Mouse (Mus musculus) forebrain, embryonic 12.5 days (tissue): ENCODE results near the gene Atg7. TPM values are rescaled to one million over a fixed set of nuclear protein-coding genes. Genes with fewer than 3 reads are reported as not detected.

Experiments used
- ATAC-seq: fragments of 200-750 bp; cut with Nextera tagmentation; 2 replicates; pipeline ENCODE4 v1.8.0; 2017; ENCODE audit warnings: moderate TSS enrichment; ENCODE audit not compliant: low FRiP score
- H3K27ac ChIP-seq: fragments of 300-500 bp; sonication (generic); 2 replicates; pipeline ENCODE4 v1.5.1; 2016; ENCODE audit warnings: mild to moderate bottlenecking
- H3K27me3 ChIP-seq: fragments of 300-500 bp; sonication (generic); 2 replicates; pipeline ENCODE4 v1.6.1; 2016; ENCODE audit warnings: mild to moderate bottlenecking
- H3K36me3 ChIP-seq: fragments of 300-500 bp; sonication (generic); replicated peaks from 2 replicates; pipeline ENCODE4 v1.6.1; 2016; ENCODE audit warnings: mild to moderate bottlenecking
- H3K4me1 ChIP-seq: fragments of 300-500 bp; sonication (generic); 2 replicates; pipeline ENCODE4 v1.6.1; 2016
- H3K4me2 ChIP-seq: fragments of 300-500 bp; sonication (generic); 2 replicates; pipeline ENCODE4 v1.6.1; 2016; ENCODE audit warnings: mild to moderate bottlenecking, moderate library complexity
- H3K4me3 ChIP-seq: fragments of 300-500 bp; sonication (generic); replicated peaks from 2 replicates; pipeline ENCODE4 v1.5.1; 2016; ENCODE audit warnings: mild to moderate bottlenecking
- H3K9ac ChIP-seq: fragments of 300-500 bp; sonication (generic); 2 replicates; pipeline ENCODE4 v1.6.1; 2016; ENCODE audit warnings: mild to moderate bottlenecking
- H3K9me3 ChIP-seq: fragments of 300-500 bp; sonication (generic); 2 replicates; pipeline ENCODE4 v1.6.1; 2016
- WGBS: fragments of 180-500 bp; shearing (Covaris S2); methylation state at CpG from one replicate; pipeline ENCODE4 v1.1.7; 2016; 5-methylcytosine and 5-hydroxymethylcytosine counted together
- polyA plus RNA-seq: library from polyadenylated mRNA; unstranded; fragments of >200 nt; fragmentation: Nextera tagmentation; extraction: Ambion mirVana; gene quantifications from 2 replicates; pipeline ENCODE4 v1.2.1, GENCODE M21; 2016

Gene Atg7
- polyA plus RNA-seq, 1 experiment from 2014 or later = 19.9 TPM

- Histone ChIP-seq H3K36me3 (0 out of 2 replicates have a peak, but pooled peaks cover 4% of the 10 kb centered on the region), H3K9me3 (no peaks in the 10 kb centered on the region), H3K4me3 (no peak overlapping the region), H3K9ac (no peak overlapping the region), H3K4me1 (peaks cover 66% of the 10 kb centered on the region), H3K27me3 (no peaks in the 10 kb centered on the region), H3K4me2 (no peak overlapping the region), H3K27ac (no peak overlapping the region)
- 90% methylated on average over 7 of the region's 7 CpGs for WGBS
- ATAC-seq = no peak
These were observed 266.9 kb downstream of the Atg7 start for GRCm38 (mm10) chr6:114909801-114910200.

Other genes with a start within 250 kb of the Atg7 start
- gene Hrh1, start 245.2 kb upstream of the Atg7 start, polyA plus RNA-seq = 0.15 and 0.23 TPM in 2 replicates